Mouse (Mus musculus): ENCODE results near the gene Ick. TPM values are rescaled to one million over a fixed set of nuclear protein-coding genes. Genes with fewer than 3 reads are reported as not detected.

Ick gene
- total and polyA plus RNA-seq, 2 experiments from 2014 or later = 35.2 to 36.7 TPM

GRCm38 (mm10) chr9:78210821-78211220, 101.8 kb downstream of the Ick start:
- H3K36me3 ChIP-seq (ENCODE audit: insufficient read depth, low read length) = no peaks in the 10 kb centered on the region
- DNase-seq (ENCODE audit: low spot score) (no peak), ATAC-seq (no peak)
- no peaks in the 10 kb centered on the region for H3K9me3 ChIP-seq (ENCODE audit: low read length)
- no peak overlapping the region for H3K4me3 ChIP-seq (ENCODE audit: low read length)
- no peak overlapping the region for H3K27ac ChIP-seq
- TF ChIP-seq CTCF (IDR thresholded peaks at IDR 0.05; ENCODE audit: low read depth) = no peak
- H3K4me2 ChIP-seq (ENCODE audit: low read depth, low read length) = no peak overlapping the region
- no peaks in the 10 kb centered on the region for H3K27me3 ChIP-seq (ENCODE audit: insufficient read depth, low read length)
- no peaks in the 10 kb centered on the region for H3K4me1 ChIP-seq (ENCODE audit: insufficient read depth, low read length)
- WGBS = 94% methylated on average over 2 of the region's 2 CpGs
- no peak overlapping the region for H3K9ac ChIP-seq (replicated peaks; ENCODE audit: low read length)

GRCm38 (mm10) chr9:78211521-78211920, 102.5 kb downstream of the Ick start:
- Histone ChIP-seq H3K9me3 (ENCODE audit: low read length) (no peaks in the 10 kb centered on the region), H3K27me3 (ENCODE audit: insufficient read depth, low read length) (no peaks in the 10 kb centered on the region), H3K4me3 (ENCODE audit: low read length) (no peak overlapping the region), H3K4me1 (ENCODE audit: insufficient read depth, low read length) (no peaks in the 10 kb centered on the region), H3K27ac (no peak overlapping the region), H3K4me2 (ENCODE audit: low read depth, low read length) (no peak overlapping the region), H3K9ac (replicated peaks; ENCODE audit: low read length) (no peak overlapping the region), H3K36me3 (ENCODE audit: insufficient read depth, low read length) (no peaks in the 10 kb centered on the region)
- WGBS = 92% methylated on average over 3 of the region's 3 CpGs
- DNase-seq (ENCODE audit: low spot score) = no peak
- ATAC-seq = no peak
- no peak for TF ChIP-seq CTCF (IDR thresholded peaks at IDR 0.05; ENCODE audit: low read depth)

- Histone ChIP-seq H3K27me3 (ENCODE audit: insufficient read depth, low read length) (no peaks in the 10 kb centered on the region), H3K27ac (no peak overlapping the region), H3K36me3 (ENCODE audit: insufficient read depth, low read length) (no peaks in the 10 kb centered on the region), H3K4me2 (ENCODE audit: low read depth, low read length) (no peak overlapping the region), H3K9ac (replicated peaks; ENCODE audit: low read length) (no peak overlapping the region), H3K4me1 (ENCODE audit: insufficient read depth, low read length) (no peaks in the 10 kb centered on the region), H3K4me3 (ENCODE audit: low read length) (no peak overlapping the region), H3K9me3 (ENCODE audit: low read length) (no peaks in the 10 kb centered on the region)
- WGBS = 83% methylated on average over 7 of the region's 7 CpGs
- TF ChIP-seq CTCF (IDR thresholded peaks at IDR 0.05; ENCODE audit: low read depth) = no peak
- DNase-seq (ENCODE audit: low spot score) = no peak
- ATAC-seq = no peak
Observed at GRCm38 (mm10) chr9:78212341-78213049, 103.5 kb downstream of the Ick start.

GRCm38 (mm10) chr9:78217074-78217473, 108.1 kb downstream of the Ick start:
- Histone ChIP-seq H3K4me2 (ENCODE audit: low read depth, low read length) (no peak overlapping the region), H3K4me1 (ENCODE audit: insufficient read depth, low read length) (no peaks in the 10 kb centered on the region), H3K36me3 (ENCODE audit: insufficient read depth, low read length) (no peaks in the 10 kb centered on the region), H3K4me3 (ENCODE audit: low read length) (no peak overlapping the region), H3K9me3 (ENCODE audit: low read length) (no peaks in the 10 kb centered on the region), H3K9ac (replicated peaks; ENCODE audit: low read length) (no peak overlapping the region), H3K27me3 (ENCODE audit: insufficient read depth, low read length) (no peaks in the 10 kb centered on the region), H3K27ac (no peak overlapping the region)
- ATAC-seq (no peak), DNase-seq (ENCODE audit: low spot score) (no peak)
- WGBS = 83% methylated on average over 4 of the region's 4 CpGs
- TF ChIP-seq CTCF (IDR thresholded peaks at IDR 0.05; ENCODE audit: low read depth) = no peak

Other genes starting within 250 kb of the Ick start
- 90.5 and 92.4 TPM in 2 replicates for gene Elovl5, start 191.8 kb upstream of the Ick start, total RNA-seq (2014; rRNA removed)
- 70.7 and 71.6 TPM in 2 replicates for gene Elovl5, start 191.8 kb upstream of the Ick start, polyA plus RNA-seq (2015; fragmentation: Nextera tagmentation; extraction: Ambion mirVana)
- gene Gcm1, start 57.3 kb upstream of the Ick start, total RNA-seq (2014; rRNA removed) = 0.10 TPM in 1 of 2 replicates, not detected in the other
- 0.09 and 0.11 TPM in 2 replicates for gene Gcm1, start 57.3 kb upstream of the Ick start, polyA plus RNA-seq (2015; fragmentation: Nextera tagmentation; extraction: Ambion mirVana)
- 107 and 109 TPM in 2 replicates for gene Fbxo9, start 127 bp upstream of the Ick start, total RNA-seq (2014; rRNA removed)
- gene Fbxo9, start 127 bp upstream of the Ick start, polyA plus RNA-seq (2015; fragmentation: Nextera tagmentation; extraction: Ambion mirVana) = 86.7 and 88.9 TPM in 2 replicates
- gene Gsta4, start 73.6 kb downstream of the Ick start, total RNA-seq (2014; rRNA removed) = 7.9 and 17.5 TPM in 2 replicates
- gene Gsta4, start 73.6 kb downstream of the Ick start, polyA plus RNA-seq (2015; fragmentation: Nextera tagmentation; extraction: Ambion mirVana) = 51.8 and 55.1 TPM in 2 replicates
- gene Gsta1, start 121.5 kb downstream of the Ick start, total RNA-seq (2014; rRNA removed) = not detected in 2 replicates
- not detected in 2 replicates for gene Gsta1, start 121.5 kb downstream of the Ick start, polyA plus RNA-seq (2015; fragmentation: Nextera tagmentation; extraction: Ambion mirVana)
- gene Gm3776, start 147.9 kb downstream of the Ick start, total RNA-seq (2014; rRNA removed) = not detected in 2 replicates
- not detected in 2 replicates for gene Gm3776, start 147.9 kb downstream of the Ick start, polyA plus RNA-seq (2015; fragmentation: Nextera tagmentation; extraction: Ambion mirVana)
- not detected in 2 replicates for gene Gm10639, start 180.7 kb downstream of the Ick start, total RNA-seq (2014; rRNA removed)
- not detected in 2 replicates for gene Gm10639, start 180.7 kb downstream of the Ick start, polyA plus RNA-seq (2015; fragmentation: Nextera tagmentation; extraction: Ambion mirVana)
- not detected in 2 replicates for gene Omt2a, start 205.6 kb downstream of the Ick start, total RNA-seq (2014; rRNA removed)
- gene Omt2a, start 205.6 kb downstream of the Ick start, polyA plus RNA-seq (2015; fragmentation: Nextera tagmentation; extraction: Ambion mirVana) = not detected in 2 replicates
- not detected in 2 replicates for gene Omt2b, start 218.4 kb downstream of the Ick start, total RNA-seq (2014; rRNA removed)
- not detected in 2 replicates for gene Omt2b, start 218.4 kb downstream of the Ick start, polyA plus RNA-seq (2015; fragmentation: Nextera tagmentation; extraction: Ambion mirVana)
- gene Gsta2, start 246.6 kb downstream of the Ick start, total RNA-seq (2014; rRNA removed) = not detected in 2 replicates
- gene Gsta2, start 246.6 kb downstream of the Ick start, polyA plus RNA-seq (2015; fragmentation: Nextera tagmentation; extraction: Ambion mirVana) = not detected in 2 replicates

Measured in hindbrain, postnatal 0 days (tissue).